Mouse (Mus musculus): ENCODE data around the gene Hmgn2. TPM values are rescaled to one million over a fixed set of nuclear protein-coding genes. Genes with fewer than 3 reads are reported as not detected.
A peak's percentile ranks its signal among the peaks of the same experiment; 100 is the strongest.

The Hmgn2 gene
- polyA plus RNA-seq, 1 experiment from 2014 or later: 1,753 TPM

DNA sequence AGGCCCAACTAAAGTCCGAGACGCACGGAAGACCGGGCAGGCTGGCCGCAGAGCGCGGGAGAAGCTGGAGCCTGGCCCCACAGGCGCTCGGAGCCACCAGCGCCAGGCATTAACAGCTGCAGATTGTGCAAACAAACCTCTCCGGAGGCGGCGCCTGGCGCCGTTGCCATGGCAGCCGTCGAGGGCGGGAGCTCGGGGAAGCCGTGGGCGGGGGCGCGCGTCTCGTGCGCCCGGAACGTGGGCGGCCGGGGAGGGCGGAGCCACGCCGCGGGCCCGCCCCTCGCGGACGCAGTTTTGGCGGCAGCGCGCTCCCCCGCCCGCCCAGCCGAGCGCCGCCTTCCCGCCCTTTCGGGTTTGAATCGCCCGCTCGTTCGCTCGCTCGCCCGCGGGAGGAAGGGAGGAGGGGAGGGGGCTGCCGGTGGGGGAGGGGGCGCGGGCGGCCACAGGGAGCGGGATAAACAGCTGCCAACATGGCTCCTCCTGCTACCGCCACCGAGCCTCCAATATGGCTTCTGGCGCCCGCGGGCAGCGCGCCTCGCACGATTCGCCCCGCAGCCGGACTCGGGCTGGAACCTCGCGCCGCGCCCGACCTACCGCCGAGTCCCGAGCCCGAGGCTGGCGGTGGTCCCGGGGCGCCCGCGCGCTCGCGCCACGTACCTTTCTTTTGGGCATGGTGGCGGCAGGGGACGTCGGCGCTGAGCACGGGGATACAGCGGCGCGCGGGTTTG is 1.1 kb downstream of the Hmgn2 start:
- H3K4me1 ChIP-seq (ENCODE audit: control insufficient read depth, insufficient read depth, low read length): peaks cover 21% of the 10 kb centered on the region
- peak; percentile 85 for ATAC-seq (ENCODE audit: insufficient read depth, low FRiP score)
- peak overlapping the region; percentile 99 for H3K9ac ChIP-seq (ENCODE audit: low read length)
- H3K36me3 ChIP-seq (ENCODE audit: control insufficient read depth, insufficient read depth, low read length): peaks cover 6% of the 10 kb centered on the region
- no peaks in the 10 kb centered on the region for H3K27me3 ChIP-seq (ENCODE audit: control insufficient read depth, insufficient read depth, low read length)
- H3K27ac ChIP-seq (ENCODE audit: low read length): peak overlapping the region; percentile 99
- H3K4me3 ChIP-seq (replicated peaks; ENCODE audit: low read length): peak overlapping the region; percentile 74
- H3K4me2 ChIP-seq (ENCODE audit: low read depth, low read length): peak overlapping the region; percentile 95
- H3K9me3 ChIP-seq (replicated peaks; ENCODE audit: control insufficient read depth, low read length): no peaks in the 10 kb centered on the region
- WGBS: under 1% methylated on average over 92 of the region's 101 CpGs

- no peak for ATAC-seq (ENCODE audit: insufficient read depth, low FRiP score)
- Histone ChIP-seq H3K27ac (ENCODE audit: low read length) (peak overlapping the region; percentile 43), H3K9ac (ENCODE audit: low read length) (peak overlapping the region; percentile 99), H3K4me2 (ENCODE audit: low read depth, low read length) (peak overlapping the region; percentile 63), H3K9me3 (replicated peaks; ENCODE audit: control insufficient read depth, low read length) (no peaks in the 10 kb centered on the region), H3K27me3 (ENCODE audit: control insufficient read depth, insufficient read depth, low read length) (no peaks in the 10 kb centered on the region), H3K4me1 (ENCODE audit: control insufficient read depth, insufficient read depth, low read length) (peaks cover 21% of the 10 kb centered on the region), H3K36me3 (ENCODE audit: control insufficient read depth, insufficient read depth, low read length) (peaks cover 6% of the 10 kb centered on the region), H3K4me3 (replicated peaks; ENCODE audit: low read length) (peak overlapping the region; percentile 74)
- 29% methylated on average over 12 of the region's 12 CpGs for WGBS
Observed at GRCm38 (mm10) chr4:133966271-133966940, 2.0 kb downstream of the Hmgn2 start.

DNA sequence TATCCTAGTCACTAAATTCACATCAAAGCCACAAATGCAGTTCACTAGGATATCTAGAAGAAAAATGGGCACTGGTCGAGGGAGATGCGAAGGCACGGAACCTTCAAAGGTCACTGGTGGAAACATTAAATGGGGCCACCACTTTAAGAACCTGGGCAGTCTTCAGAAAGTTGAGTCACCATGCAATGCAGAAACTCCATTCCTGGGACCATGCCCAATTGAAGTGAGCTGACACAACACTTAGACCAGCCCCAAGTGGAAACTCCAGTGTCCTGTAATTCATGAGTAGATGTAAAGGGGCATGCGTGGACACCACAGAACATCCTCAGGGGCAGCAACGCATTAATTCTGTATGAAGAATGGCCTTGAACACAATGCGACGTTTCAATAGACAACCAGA is 5.9 kb downstream of the Hmgn2 start:
- 76% methylated on average over 7 of the region's 7 CpGs for WGBS
- no peak for ATAC-seq (ENCODE audit: insufficient read depth, low FRiP score)
- H3K9ac ChIP-seq (ENCODE audit: low read length): no peak overlapping the region
- no peak overlapping the region for H3K4me3 ChIP-seq (replicated peaks; ENCODE audit: low read length)
- peaks cover 8% of the 10 kb centered on the region for H3K4me1 ChIP-seq (ENCODE audit: control insufficient read depth, insufficient read depth, low read length)
- H3K4me2 ChIP-seq (ENCODE audit: low read depth, low read length): no peak overlapping the region
- peaks cover 6% of the 10 kb centered on the region for H3K36me3 ChIP-seq (ENCODE audit: control insufficient read depth, insufficient read depth, low read length)
- H3K27me3 ChIP-seq (ENCODE audit: control insufficient read depth, insufficient read depth, low read length): no peaks in the 10 kb centered on the region
- H3K27ac ChIP-seq (ENCODE audit: low read length): no peak overlapping the region
- no peaks in the 10 kb centered on the region for H3K9me3 ChIP-seq (replicated peaks; ENCODE audit: control insufficient read depth, low read length)

GRCm38 (mm10) chr4:133958884-133959283 is 9.6 kb downstream of the Hmgn2 start:
- 73% methylated on average over 1 of the region's 1 CpGs for WGBS
- Histone ChIP-seq H3K4me3 (replicated peaks; ENCODE audit: low read length) (no peak overlapping the region), H3K9ac (ENCODE audit: low read length) (no peak overlapping the region), H3K9me3 (replicated peaks; ENCODE audit: control insufficient read depth, low read length) (no peaks in the 10 kb centered on the region), H3K4me2 (ENCODE audit: low read depth, low read length) (no peak overlapping the region), H3K27ac (ENCODE audit: low read length) (no peak overlapping the region), H3K4me1 (ENCODE audit: control insufficient read depth, insufficient read depth, low read length) (0 out of 2 replicates have a peak, but pooled peaks cover 2% of the 10 kb centered on the region), H3K27me3 (ENCODE audit: control insufficient read depth, insufficient read depth, low read length) (no peaks in the 10 kb centered on the region), H3K36me3 (ENCODE audit: control insufficient read depth, insufficient read depth, low read length) (no peaks in the 10 kb centered on the region)
- ATAC-seq (ENCODE audit: insufficient read depth, low FRiP score): no peak

GRCm38 (mm10) chr4:133956358-133956757 is 12.1 kb downstream of the Hmgn2 start:
- Histone ChIP-seq H3K36me3 (ENCODE audit: control insufficient read depth, insufficient read depth, low read length) (no peaks in the 10 kb centered on the region), H3K9me3 (replicated peaks; ENCODE audit: control insufficient read depth, low read length) (no peaks in the 10 kb centered on the region), H3K27ac (ENCODE audit: low read length) (no peak overlapping the region), H3K4me3 (replicated peaks; ENCODE audit: low read length) (no peak overlapping the region), H3K4me1 (ENCODE audit: control insufficient read depth, insufficient read depth, low read length) (no peaks in the 10 kb centered on the region), H3K4me2 (ENCODE audit: low read depth, low read length) (no peak overlapping the region), H3K9ac (ENCODE audit: low read length) (no peak overlapping the region), H3K27me3 (ENCODE audit: control insufficient read depth, insufficient read depth, low read length) (no peaks in the 10 kb centered on the region)
- WGBS: 77% methylated on average over 4 of the region's 4 CpGs
- no peak for ATAC-seq (ENCODE audit: insufficient read depth, low FRiP score)

DNA sequence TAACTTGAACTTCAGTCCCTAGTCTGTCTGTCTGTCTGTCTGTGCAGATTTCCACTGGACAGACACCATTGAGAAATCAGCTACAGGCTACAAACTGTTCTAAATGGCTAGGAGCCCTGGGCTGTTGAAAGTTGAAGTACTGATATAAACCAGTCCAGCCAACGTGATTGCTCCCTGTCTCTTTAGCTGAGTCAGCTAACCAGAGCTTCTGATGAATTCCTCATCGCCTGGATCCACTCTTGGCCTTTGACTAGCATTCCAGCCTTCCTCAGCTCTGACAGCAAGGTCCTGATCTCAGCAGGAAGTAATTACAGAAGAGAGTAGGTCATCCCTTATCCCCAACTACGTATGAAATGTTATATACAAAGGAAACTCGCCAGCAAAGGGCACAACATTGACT is 21.7 kb downstream of the Hmgn2 start:
- Histone ChIP-seq H3K9ac (ENCODE audit: low read length) (no peak overlapping the region), H3K27ac (ENCODE audit: low read length) (no peak overlapping the region), H3K4me1 (ENCODE audit: control insufficient read depth, insufficient read depth, low read length) (0 out of 2 replicates have a peak, but pooled peaks cover under 1% of the 10 kb centered on the region), H3K4me2 (ENCODE audit: low read depth, low read length) (no peak overlapping the region), H3K27me3 (ENCODE audit: control insufficient read depth, insufficient read depth, low read length) (no peaks in the 10 kb centered on the region), H3K9me3 (replicated peaks; ENCODE audit: control insufficient read depth, low read length) (no peaks in the 10 kb centered on the region), H3K36me3 (ENCODE audit: control insufficient read depth, insufficient read depth, low read length) (no peaks in the 10 kb centered on the region), H3K4me3 (replicated peaks; ENCODE audit: low read length) (no peak overlapping the region)
- WGBS: 46% methylated on average over 4 of the region's 4 CpGs
- no peak for ATAC-seq (ENCODE audit: insufficient read depth, low FRiP score)

DNA sequence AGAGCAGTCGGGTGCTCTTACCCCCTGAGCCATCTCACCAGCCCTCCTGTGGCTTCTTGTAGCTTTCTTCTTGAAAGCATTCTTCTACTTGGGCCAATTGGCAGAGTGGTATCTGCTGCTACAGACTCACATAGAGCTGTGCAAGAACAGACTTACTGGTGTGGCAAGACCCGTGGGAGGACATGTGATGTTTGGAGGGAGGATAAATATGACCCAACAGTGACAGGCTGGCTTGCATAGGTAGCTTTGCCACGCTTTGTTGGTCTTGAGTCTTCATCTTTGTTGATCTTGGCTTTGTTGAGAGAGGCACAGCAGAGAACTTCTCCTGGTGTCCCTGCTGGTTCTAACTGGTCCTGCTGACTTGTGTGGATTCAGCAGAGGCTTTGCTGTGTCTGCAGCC is 24.7 kb downstream of the Hmgn2 start:
- H3K27ac ChIP-seq (ENCODE audit: low read length): no peak overlapping the region
- 80% methylated on average over 3 of the region's 3 CpGs for WGBS
- no peak overlapping the region for H3K4me2 ChIP-seq (ENCODE audit: low read depth, low read length)
- H3K27me3 ChIP-seq (ENCODE audit: control insufficient read depth, insufficient read depth, low read length): no peaks in the 10 kb centered on the region
- H3K36me3 ChIP-seq (ENCODE audit: control insufficient read depth, insufficient read depth, low read length): no peaks in the 10 kb centered on the region
- no peaks in the 10 kb centered on the region for H3K9me3 ChIP-seq (replicated peaks; ENCODE audit: control insufficient read depth, low read length)
- H3K9ac ChIP-seq (ENCODE audit: low read length): no peak overlapping the region
- 0 out of 2 replicates have a peak, but pooled peaks cover 5% of the 10 kb centered on the region for H3K4me1 ChIP-seq (ENCODE audit: control insufficient read depth, insufficient read depth, low read length)
- no peak overlapping the region for H3K4me3 ChIP-seq (replicated peaks; ENCODE audit: low read length)
- ATAC-seq (ENCODE audit: insufficient read depth, low FRiP score): no peak

DNA sequence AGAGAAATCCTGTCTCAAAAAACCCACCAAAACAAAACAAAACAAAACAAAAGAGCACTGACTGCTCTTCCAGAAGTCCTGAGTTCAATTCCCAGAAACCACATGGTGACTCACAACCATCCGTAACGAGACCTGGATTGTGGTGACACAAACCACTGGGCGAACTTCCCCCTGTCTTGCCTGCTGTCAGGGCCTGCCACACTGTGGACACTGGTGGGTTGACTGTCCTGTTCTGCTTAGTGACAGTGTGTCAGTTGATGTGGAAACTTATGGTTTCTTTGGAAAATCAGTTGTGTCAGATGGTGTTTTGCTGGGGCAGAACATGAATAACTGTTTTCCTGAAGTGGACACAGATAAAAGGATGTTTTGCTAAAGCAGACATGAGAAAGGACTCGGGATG is 25.8 kb downstream of the Hmgn2 start:
- H3K9ac ChIP-seq (ENCODE audit: low read length): no peak overlapping the region
- H3K4me1 ChIP-seq (ENCODE audit: control insufficient read depth, insufficient read depth, low read length): 0 out of 2 replicates have a peak, but pooled peaks cover 5% of the 10 kb centered on the region
- no peaks in the 10 kb centered on the region for H3K36me3 ChIP-seq (ENCODE audit: control insufficient read depth, insufficient read depth, low read length)
- no peaks in the 10 kb centered on the region for H3K27me3 ChIP-seq (ENCODE audit: control insufficient read depth, insufficient read depth, low read length)
- WGBS: 94% methylated on average over 4 of the region's 4 CpGs
- H3K4me3 ChIP-seq (replicated peaks; ENCODE audit: low read length): no peak overlapping the region
- ATAC-seq (ENCODE audit: insufficient read depth, low FRiP score): no peak
- no peak overlapping the region for H3K4me2 ChIP-seq (ENCODE audit: low read depth, low read length)
- no peaks in the 10 kb centered on the region for H3K9me3 ChIP-seq (replicated peaks; ENCODE audit: control insufficient read depth, low read length)
- no peak overlapping the region for H3K27ac ChIP-seq (ENCODE audit: low read length)

DNA sequence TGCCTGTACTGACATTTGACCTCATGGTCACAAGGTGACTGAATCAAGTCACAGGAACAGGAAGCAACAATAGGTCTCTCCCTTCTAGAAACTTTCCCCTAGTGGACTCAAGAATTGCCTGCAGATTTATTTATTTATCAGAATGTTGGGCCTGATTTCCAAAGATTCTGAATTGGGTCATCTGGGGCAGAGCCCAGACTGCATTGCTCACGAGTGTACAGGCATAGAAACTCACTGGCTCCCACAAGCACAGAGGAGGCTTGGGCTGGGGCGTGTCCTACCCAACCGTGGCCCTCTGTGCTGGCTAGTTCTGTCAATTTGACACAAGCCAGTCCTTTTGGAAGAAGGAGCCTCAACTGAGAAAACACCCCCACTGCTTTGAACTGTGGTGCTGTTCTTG is 26.9 kb downstream of the Hmgn2 start:
- WGBS: 27% methylated on average over 3 of the region's 3 CpGs
- Histone ChIP-seq H3K27me3 (ENCODE audit: control insufficient read depth, insufficient read depth, low read length) (no peaks in the 10 kb centered on the region), H3K4me2 (ENCODE audit: low read depth, low read length) (no peak overlapping the region), H3K36me3 (ENCODE audit: control insufficient read depth, insufficient read depth, low read length) (no peaks in the 10 kb centered on the region), H3K4me3 (replicated peaks; ENCODE audit: low read length) (no peak overlapping the region), H3K9me3 (replicated peaks; ENCODE audit: control insufficient read depth, low read length) (no peaks in the 10 kb centered on the region), H3K27ac (ENCODE audit: low read length) (no peak overlapping the region), H3K9ac (ENCODE audit: low read length) (no peak overlapping the region), H3K4me1 (ENCODE audit: control insufficient read depth, insufficient read depth, low read length) (0 out of 2 replicates have a peak, but pooled peaks cover 5% of the 10 kb centered on the region)
- no peak for ATAC-seq (ENCODE audit: insufficient read depth, low FRiP score)

Data from stomach, embryonic 16.5 days (tissue).